Mouse (Mus musculus): ENCODE measurements around the gene Pom121l2. TPM values are rescaled to one million over a fixed set of nuclear protein-coding genes. Genes with fewer than 3 reads are reported as not detected.
A peak's percentile ranks its signal among the peaks of the same experiment; 100 is the strongest.

Pom121l2 gene
- polyA plus RNA-seq (2015; fragmentation: Nextera tagmentation; extraction: Ambion mirVana) = not detected in 2 replicates

DNA sequence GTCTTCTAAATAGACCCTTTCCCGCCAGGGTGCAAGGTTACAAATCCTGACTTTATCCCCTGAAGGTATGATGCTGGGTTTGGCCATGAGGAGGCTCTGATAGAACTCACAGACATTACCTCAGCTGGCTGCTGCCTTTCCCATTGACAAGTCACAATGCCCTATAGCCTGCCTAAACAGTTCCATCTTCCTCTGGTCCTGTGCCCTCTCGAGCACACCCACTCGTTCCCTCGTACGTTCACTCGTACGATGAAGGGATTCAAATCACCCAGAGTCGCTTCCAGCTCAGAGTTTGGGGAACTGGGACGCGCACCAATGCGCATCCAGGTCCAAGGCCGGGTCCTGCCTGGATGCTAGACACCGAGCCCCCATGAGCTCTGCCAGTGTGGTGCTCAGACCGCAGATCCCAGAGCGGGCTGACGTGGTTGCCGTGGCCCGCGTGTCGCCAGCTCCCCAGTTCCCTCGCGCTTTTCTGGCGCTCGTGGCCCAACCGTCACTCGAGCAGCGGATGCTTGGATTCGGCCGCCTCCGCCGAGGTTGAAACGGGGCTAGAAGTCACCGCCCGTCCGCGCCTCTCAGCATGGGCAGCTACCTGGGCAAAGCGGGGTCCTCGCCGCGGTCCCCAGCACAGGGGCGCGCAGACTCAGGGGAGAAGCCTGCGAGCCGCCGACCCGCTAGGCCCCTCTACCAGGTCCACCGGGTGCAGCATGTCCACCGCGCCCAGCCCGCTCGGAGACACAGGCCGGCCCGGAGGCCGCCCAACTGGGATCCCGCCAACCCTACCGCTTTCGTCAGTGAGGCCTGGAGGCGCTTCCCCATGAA, at the start of gene Pom121l2:
Gene Pom121l2 (plus strand): TSS at position 214 of the 822 bp plus-strand sequence.
- peaks cover 10% of the 10 kb centered on the region for H3K4me1 ChIP-seq (replicated peaks; ENCODE audit: control insufficient read depth, insufficient read depth, low read length)
- no peaks in the 10 kb centered on the region for H3K9me3 ChIP-seq (ENCODE audit: control insufficient read depth, low read length)
- no peak within 1 kb of the TSS for H3K27ac ChIP-seq (ENCODE audit: low read length)
- H3K27me3 ChIP-seq (replicated peaks; ENCODE audit: control insufficient read depth, insufficient read depth, low read length) = peaks cover 28% of the 10 kb centered on the region
- H3K4me2 ChIP-seq (ENCODE audit: low read length) = peak within 1 kb of the TSS; percentile 97
- H3K36me3 ChIP-seq (ENCODE audit: control insufficient read depth, insufficient read depth) = no peaks in the 10 kb centered on the region
- ATAC-seq = peak; percentile 68
- under 1% methylated on average over 58 of the region's 58 CpGs for WGBS
- H3K4me3 ChIP-seq (replicated peaks; ENCODE audit: low read length) = peak within 1 kb of the TSS; percentile 68
- peak within 1 kb of the TSS; percentile 72 for H3K9ac ChIP-seq (replicated peaks; ENCODE audit: low read depth, low read length)

DNA sequence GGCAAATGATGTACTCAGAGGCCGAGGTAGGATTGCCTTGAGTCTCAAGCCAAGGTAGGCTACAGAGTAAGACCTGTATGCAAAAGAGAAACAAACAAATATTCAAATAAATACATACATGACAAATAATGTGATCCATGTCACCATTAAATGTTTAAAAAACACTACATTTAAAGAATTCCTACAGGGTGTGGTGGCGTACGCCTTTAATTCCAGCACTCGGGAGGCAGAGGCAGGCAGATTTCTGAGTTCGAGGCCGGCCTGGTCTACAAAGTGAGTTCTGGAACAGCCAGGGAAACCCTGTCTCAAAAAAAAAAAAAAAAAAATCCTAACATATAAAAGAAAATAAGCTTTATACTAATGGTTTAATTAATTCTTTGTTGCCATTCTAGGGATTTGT, 49.3 kb upstream of the Pom121l2 start:
- no peak overlapping the region for H3K4me3 ChIP-seq (replicated peaks; ENCODE audit: low read length)

DNA sequence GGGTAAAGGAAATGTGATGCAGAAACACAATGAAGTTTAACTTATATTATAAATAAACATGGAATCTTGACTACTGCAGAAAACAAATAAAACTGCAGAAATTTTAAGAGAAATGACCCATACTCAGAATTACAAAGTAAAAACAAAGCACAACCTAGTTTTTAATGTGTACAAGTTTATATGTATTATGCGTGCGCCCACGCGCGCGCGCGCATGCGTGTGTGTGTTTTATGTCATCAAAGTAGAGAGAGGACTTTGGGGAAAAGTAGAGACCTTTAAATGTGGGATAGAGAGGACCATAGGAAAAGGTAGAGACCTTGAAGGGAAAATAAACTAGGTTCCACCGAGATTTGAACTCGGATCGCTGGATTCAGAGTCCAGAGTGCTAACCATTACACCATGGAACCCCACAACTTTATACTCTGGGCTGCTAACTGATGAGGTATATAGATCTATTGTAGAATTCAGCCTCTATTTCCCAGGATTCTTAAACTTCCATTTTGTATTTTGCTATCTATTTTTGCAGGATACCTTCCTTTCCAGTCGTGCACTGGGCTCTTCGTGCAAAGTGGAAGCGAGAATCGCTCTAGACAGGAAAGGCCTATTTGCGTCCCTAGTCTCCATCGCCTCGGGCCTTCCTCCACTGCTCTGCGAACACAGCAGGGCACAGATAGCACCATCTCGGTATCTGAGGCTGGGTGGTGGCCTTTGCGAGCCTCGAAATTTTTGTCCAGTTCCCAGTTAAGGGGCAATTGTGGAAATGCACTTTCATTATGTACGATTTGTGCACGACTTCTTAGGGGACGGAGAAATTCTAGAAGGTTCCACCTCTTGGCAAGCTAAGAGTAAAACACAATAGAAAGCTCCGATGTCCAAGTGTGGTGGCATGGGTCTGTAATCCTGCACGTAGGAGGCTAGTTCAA, 47.1 kb upstream of the Pom121l2 start:
- 0 out of 2 replicates have a peak, but pooled peaks cover 4% of the 10 kb centered on the region for H3K27me3 ChIP-seq (replicated peaks; ENCODE audit: control insufficient read depth, insufficient read depth, low read length)
- no peaks in the 10 kb centered on the region for H3K9me3 ChIP-seq (ENCODE audit: control insufficient read depth, low read length)
- no peak overlapping the region for H3K27ac ChIP-seq (ENCODE audit: low read length)
- H3K4me2 ChIP-seq (ENCODE audit: low read length) = peak overlapping the region; percentile 25; the same call in 1 of the 2 replicates
- 8% methylated on average over 28 of the region's 28 CpGs for WGBS
- H3K36me3 ChIP-seq (ENCODE audit: control insufficient read depth, insufficient read depth) = no peaks in the 10 kb centered on the region
- H3K4me1 ChIP-seq (replicated peaks; ENCODE audit: control insufficient read depth, insufficient read depth, low read length) = peaks cover 2% of the 10 kb centered on the region; the same call in 1 of the 2 replicates
- no peak overlapping the region for H3K9ac ChIP-seq (replicated peaks; ENCODE audit: low read depth, low read length)
- no peak overlapping the region for H3K4me3 ChIP-seq (replicated peaks; ENCODE audit: low read length)
- ATAC-seq = no peak

More for the DNA sequence above, 49.3 kb upstream of the Pom121l2 start:
- H3K4me2 ChIP-seq (ENCODE audit: low read length) = no peak overlapping the region
- WGBS = 64% methylated on average over 6 of the region's 6 CpGs
- ATAC-seq = no peak
- no peaks in the 10 kb centered on the region for H3K9me3 ChIP-seq (ENCODE audit: control insufficient read depth, low read length)
- no peak overlapping the region for H3K27ac ChIP-seq (ENCODE audit: low read length)
- no peaks in the 10 kb centered on the region for H3K36me3 ChIP-seq (ENCODE audit: control insufficient read depth, insufficient read depth)
- H3K27me3 ChIP-seq (replicated peaks; ENCODE audit: control insufficient read depth, insufficient read depth, low read length) = no peaks in the 10 kb centered on the region
- H3K9ac ChIP-seq (replicated peaks; ENCODE audit: low read depth, low read length) = no peak overlapping the region
- H3K4me1 ChIP-seq (replicated peaks; ENCODE audit: control insufficient read depth, insufficient read depth, low read length) = peaks cover 2% of the 10 kb centered on the region; the same call in 1 of the 2 replicates

DNA sequence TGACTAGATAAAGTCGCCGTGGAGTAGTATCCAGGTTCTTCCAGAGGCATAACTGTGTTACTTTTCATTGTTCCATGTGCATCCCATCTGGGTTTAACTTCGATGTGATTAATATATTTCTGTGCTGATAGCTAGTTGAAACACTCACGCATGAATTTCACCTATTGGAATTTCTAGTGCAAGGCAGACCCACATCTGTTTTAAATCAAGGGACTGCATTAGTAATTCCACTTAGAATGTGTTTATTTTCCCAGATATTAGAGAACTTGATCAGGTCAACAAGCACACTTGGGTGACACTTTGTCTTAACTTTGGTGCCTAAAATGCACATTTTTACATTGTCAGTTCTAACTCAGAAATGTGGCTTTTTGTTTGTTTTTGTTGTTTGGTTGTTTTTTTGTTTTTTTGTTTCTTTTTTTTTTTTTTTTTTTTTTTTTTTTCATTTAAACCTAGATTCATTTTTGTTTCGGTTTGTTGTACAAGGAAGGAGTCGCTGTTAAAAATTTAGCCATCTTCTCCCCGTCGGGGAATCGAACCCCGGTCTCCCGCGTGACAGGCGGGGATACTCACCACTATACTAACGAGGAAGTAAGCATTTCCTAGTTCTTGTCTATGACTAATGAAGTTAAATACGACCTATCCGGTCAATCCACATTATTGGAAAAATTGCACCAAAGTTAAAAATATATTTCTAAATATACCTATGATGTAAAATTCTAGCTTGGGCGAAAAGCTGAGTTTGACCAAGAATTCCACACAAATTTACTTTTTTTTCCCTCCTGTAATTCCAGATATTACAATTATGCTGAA, 45.8 kb upstream of the Pom121l2 start:
- Histone ChIP-seq H3K4me2 (ENCODE audit: low read length) (no peak overlapping the region), H3K4me1 (replicated peaks; ENCODE audit: control insufficient read depth, insufficient read depth, low read length) (peaks cover 2% of the 10 kb centered on the region; the same call in 1 of the 2 replicates), H3K9me3 (ENCODE audit: control insufficient read depth, low read length) (no peaks in the 10 kb centered on the region), H3K27ac (ENCODE audit: low read length) (no peak overlapping the region), H3K4me3 (replicated peaks; ENCODE audit: low read length) (no peak overlapping the region), H3K36me3 (ENCODE audit: control insufficient read depth, insufficient read depth) (no peaks in the 10 kb centered on the region), H3K9ac (replicated peaks; ENCODE audit: low read depth, low read length) (no peak overlapping the region), H3K27me3 (replicated peaks; ENCODE audit: control insufficient read depth, insufficient read depth, low read length) (0 out of 2 replicates have a peak, but pooled peaks cover 4% of the 10 kb centered on the region)
- ATAC-seq = peak; percentile 41; the same call in 1 of the 2 replicates
- 14% methylated on average over 17 of the region's 17 CpGs for whole genome bisulfite sequencing

DNA sequence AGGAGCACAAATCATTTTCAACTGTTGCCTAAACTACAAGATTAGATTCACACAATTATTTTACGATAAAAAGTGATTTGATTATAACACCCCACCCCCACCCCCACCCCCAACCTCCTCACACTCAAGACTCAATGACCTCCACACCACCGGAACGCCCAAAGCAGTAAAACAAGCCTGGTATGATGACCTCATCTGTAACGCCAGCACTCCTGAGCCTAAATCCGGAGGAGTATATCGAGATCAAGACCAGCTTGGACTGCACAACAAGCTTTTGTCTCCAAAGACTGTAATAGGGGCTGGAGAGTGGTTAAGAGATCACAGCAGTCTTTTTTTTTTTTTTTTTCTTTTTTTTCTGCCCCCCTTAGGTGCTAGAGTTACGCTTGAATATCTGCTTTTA, 45.2 kb upstream of the Pom121l2 start:
- ATAC-seq = no peak
- Histone ChIP-seq H3K9ac (replicated peaks; ENCODE audit: low read depth, low read length) (no peak overlapping the region), H3K4me1 (replicated peaks; ENCODE audit: control insufficient read depth, insufficient read depth, low read length) (peaks cover 2% of the 10 kb centered on the region; the same call in 1 of the 2 replicates), H3K4me3 (replicated peaks; ENCODE audit: low read length) (0 out of 2 replicates have a peak overlapping the region, but pooled peaks have one; percentile 1), H3K36me3 (ENCODE audit: control insufficient read depth, insufficient read depth) (no peaks in the 10 kb centered on the region), H3K27ac (ENCODE audit: low read length) (no peak overlapping the region), H3K27me3 (replicated peaks; ENCODE audit: control insufficient read depth, insufficient read depth, low read length) (0 out of 2 replicates have a peak, but pooled peaks cover 4% of the 10 kb centered on the region), H3K4me2 (ENCODE audit: low read length) (peak overlapping the region; percentile 19; the same call in 1 of the 2 replicates), H3K9me3 (ENCODE audit: control insufficient read depth, low read length) (no peaks in the 10 kb centered on the region)
- WGBS = 5% methylated on average over 7 of the region's 7 CpGs

DNA sequence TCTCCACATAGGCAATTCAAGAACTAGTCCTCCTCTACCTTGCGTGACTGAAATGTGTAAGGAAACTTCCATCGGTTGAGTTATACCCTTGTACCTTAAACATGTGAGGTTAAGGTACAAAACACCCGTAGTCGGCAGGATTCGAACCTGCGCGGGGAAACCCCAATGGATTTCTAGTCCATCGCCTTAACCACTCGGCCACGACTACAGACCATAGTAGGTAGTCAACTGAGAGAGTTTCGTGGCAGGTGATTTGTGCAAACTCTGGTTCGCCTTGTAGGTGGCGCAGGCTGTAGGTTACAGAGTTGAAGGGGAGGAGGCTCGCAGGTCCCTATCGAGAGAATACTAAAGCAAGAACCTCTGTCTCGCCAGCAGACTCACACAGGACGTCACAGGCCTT, 44.0 kb upstream of the Pom121l2 start:
- whole genome bisulfite sequencing = 3% methylated on average over 17 of the region's 17 CpGs
- Histone ChIP-seq H3K4me3 (replicated peaks; ENCODE audit: low read length) (no peak overlapping the region), H3K4me1 (replicated peaks; ENCODE audit: control insufficient read depth, insufficient read depth, low read length) (peaks cover 5% of the 10 kb centered on the region; the same call in 1 of the 2 replicates), H3K9me3 (ENCODE audit: control insufficient read depth, low read length) (no peaks in the 10 kb centered on the region), H3K36me3 (ENCODE audit: control insufficient read depth, insufficient read depth) (no peaks in the 10 kb centered on the region), H3K27ac (ENCODE audit: low read length) (no peak overlapping the region), H3K9ac (replicated peaks; ENCODE audit: low read depth, low read length) (no peak overlapping the region), H3K27me3 (replicated peaks; ENCODE audit: control insufficient read depth, insufficient read depth, low read length) (0 out of 2 replicates have a peak, but pooled peaks cover 4% of the 10 kb centered on the region), H3K4me2 (ENCODE audit: low read length) (no peak overlapping the region)
- no peak for ATAC-seq

DNA sequence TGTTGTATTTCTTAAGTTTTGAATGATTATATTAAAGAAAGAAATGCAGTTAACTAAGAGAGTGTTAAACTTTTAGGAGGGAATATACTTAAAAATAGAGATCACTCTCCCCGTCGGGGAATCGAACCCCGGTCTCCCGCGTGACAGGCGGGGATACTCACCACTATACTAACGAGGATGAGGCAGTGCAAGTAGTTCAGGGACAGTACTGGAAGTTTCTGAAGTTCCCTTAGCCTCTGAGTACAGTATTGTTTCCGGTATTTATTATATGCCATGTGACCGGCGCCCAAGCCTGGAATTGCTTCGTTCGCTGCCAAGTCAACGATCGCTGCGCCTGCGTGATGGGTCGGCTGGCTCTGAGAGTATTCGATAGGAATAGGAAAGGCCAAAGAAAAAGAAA, 40.8 kb upstream of the Pom121l2 start:
- peak overlapping the region; percentile 52 for H3K4me3 ChIP-seq (replicated peaks; ENCODE audit: low read length)
- ATAC-seq = peak; percentile 69
- 0 out of 2 replicates have a peak, but pooled peaks cover 2% of the 10 kb centered on the region for H3K4me1 ChIP-seq (replicated peaks; ENCODE audit: control insufficient read depth, insufficient read depth, low read length)
- H3K27me3 ChIP-seq (replicated peaks; ENCODE audit: control insufficient read depth, insufficient read depth, low read length) = 0 out of 2 replicates have a peak, but pooled peaks cover 4% of the 10 kb centered on the region
- peak overlapping the region; percentile 7; the same call in 1 of the 2 replicates for H3K9ac ChIP-seq (replicated peaks; ENCODE audit: low read depth, low read length)
- H3K9me3 ChIP-seq (ENCODE audit: control insufficient read depth, low read length) = no peaks in the 10 kb centered on the region
- H3K27ac ChIP-seq (ENCODE audit: low read length) = peak overlapping the region; percentile 5; the same call in 1 of the 2 replicates
- peak overlapping the region; percentile 56 for H3K4me2 ChIP-seq (ENCODE audit: low read length)
- under 1% methylated on average over 19 of the region's 19 CpGs for WGBS
- no peaks in the 10 kb centered on the region for H3K36me3 ChIP-seq (ENCODE audit: control insufficient read depth, insufficient read depth)

DNA sequence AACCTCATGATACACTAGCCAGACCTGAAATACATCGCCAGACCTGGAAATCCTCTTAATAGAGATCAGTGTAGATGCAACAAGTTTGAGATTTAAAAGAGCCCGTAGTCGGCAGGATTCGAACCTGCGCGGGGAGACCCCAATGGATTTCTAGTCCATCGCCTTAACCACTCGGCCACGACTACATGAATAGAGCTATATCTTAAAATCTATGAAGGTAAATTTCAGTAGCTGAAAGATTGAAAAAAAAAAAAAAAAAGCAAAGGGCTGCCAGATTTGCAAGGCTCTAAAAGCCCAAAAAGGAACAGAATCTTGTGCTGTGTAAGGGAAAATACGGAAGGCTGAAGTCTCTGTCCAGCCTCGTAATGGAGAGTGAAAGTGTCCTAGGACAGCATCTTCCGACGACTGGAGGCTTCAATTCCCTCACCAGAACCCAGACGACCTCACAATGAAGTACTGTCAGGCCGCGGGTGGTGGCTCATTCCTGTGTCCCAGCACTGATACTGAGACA, 40.1 kb upstream of the Pom121l2 start:
- Histone ChIP-seq H3K36me3 (ENCODE audit: control insufficient read depth, insufficient read depth) (no peaks in the 10 kb centered on the region), H3K4me2 (ENCODE audit: low read length) (peak overlapping the region; percentile 56), H3K27ac (ENCODE audit: low read length) (peak overlapping the region; percentile 57), H3K9ac (replicated peaks; ENCODE audit: low read depth, low read length) (peak overlapping the region; percentile 62), H3K27me3 (replicated peaks; ENCODE audit: control insufficient read depth, insufficient read depth, low read length) (0 out of 2 replicates have a peak, but pooled peaks cover 4% of the 10 kb centered on the region), H3K4me1 (replicated peaks; ENCODE audit: control insufficient read depth, insufficient read depth, low read length) (peaks cover 2% of the 10 kb centered on the region; the same call in 1 of the 2 replicates), H3K4me3 (replicated peaks; ENCODE audit: low read length) (peak overlapping the region; percentile 52), H3K9me3 (ENCODE audit: control insufficient read depth, low read length) (no peaks in the 10 kb centered on the region)
- WGBS = under 1% methylated on average over 16 of the region's 16 CpGs
- peak; percentile 32 for ATAC-seq

All from forebrain, embryonic 16.5 days (tissue).